Mouse (Mus musculus): Measurements from ENCODE around the gene Mex3d.

GRCm38 (mm10) chr10:80421651-80422472 is 34.4 kb upstream of the Mex3d start:
- TF ChIP-seq CTCF (IDR thresholded peaks at IDR 0.05; ENCODE audit: low read depth) (no peak), EP300 (IDR thresholded peaks at IDR 0.05; ENCODE audit: low read depth) (no peak)
